Mouse (Mus musculus) Patski (cell line): ENCODE measurements around the gene Kyat3. TPM values are rescaled to one million over a fixed set of nuclear protein-coding genes. Genes with fewer than 3 reads are reported as not detected.
"Not testable (repeated sequence)": the region's sequence is repeated elsewhere in the genome, so short reads cannot be mapped to it uniquely, and the experiment has no call there.

Source experiments
- ATAC-seq: fragments of 100-300 bp; one replicate; pipeline ENCODE4 v1.8.0; 2021
- CTCF ChIA-PET: fragments of 350-600 bp; sonication (Branson Sonifier 250); formaldehyde crosslinking; loops from one replicate; lab custom pipeline; 2022; ENCODE audit warnings: inconsistent platforms; lab: Charles Lee
- POLR2A ChIA-PET: fragments of 350-600 bp; sonication (Branson Sonifier 250); formaldehyde crosslinking; loops from one replicate; lab custom pipeline; 2022; ENCODE audit warnings: antibody characterized with exemption, inconsistent platforms; lab: Charles Lee
- DNase-seq: peaks from one replicate; pipeline ENCODE4 v3.0.0-alpha.2; 2011; ENCODE audit warnings: low read depth, low spot score
- H3K27me3 ChIP-seq: fragments of 371-371 bp; one replicate; pipeline ENCODE4 v1.5.1; 2021
- CTCF ChIP-seq: fragments of 100-300 bp; IDR thresholded peaks from one replicate; pipeline ENCODE4 v1.5.1; 2021
- in situ Hi-C: fragments of 300-500 bp; cut with MboI; formaldehyde crosslinking; loops from 3 replicates; pipeline ENCODE4 v1.11.1; 2018; ENCODE audit warnings: low pct_unique_long_range_greater_than_20kb, mixed read lengths
- polyA plus RNA-seq: library from polyadenylated mRNA; unstranded; gene quantifications from one replicate; pipeline ENCODE4 v1.2.3, GENCODE M21; 2021

Gene Kyat3
- polyA plus RNA-seq: 14.7 TPM

DNA sequence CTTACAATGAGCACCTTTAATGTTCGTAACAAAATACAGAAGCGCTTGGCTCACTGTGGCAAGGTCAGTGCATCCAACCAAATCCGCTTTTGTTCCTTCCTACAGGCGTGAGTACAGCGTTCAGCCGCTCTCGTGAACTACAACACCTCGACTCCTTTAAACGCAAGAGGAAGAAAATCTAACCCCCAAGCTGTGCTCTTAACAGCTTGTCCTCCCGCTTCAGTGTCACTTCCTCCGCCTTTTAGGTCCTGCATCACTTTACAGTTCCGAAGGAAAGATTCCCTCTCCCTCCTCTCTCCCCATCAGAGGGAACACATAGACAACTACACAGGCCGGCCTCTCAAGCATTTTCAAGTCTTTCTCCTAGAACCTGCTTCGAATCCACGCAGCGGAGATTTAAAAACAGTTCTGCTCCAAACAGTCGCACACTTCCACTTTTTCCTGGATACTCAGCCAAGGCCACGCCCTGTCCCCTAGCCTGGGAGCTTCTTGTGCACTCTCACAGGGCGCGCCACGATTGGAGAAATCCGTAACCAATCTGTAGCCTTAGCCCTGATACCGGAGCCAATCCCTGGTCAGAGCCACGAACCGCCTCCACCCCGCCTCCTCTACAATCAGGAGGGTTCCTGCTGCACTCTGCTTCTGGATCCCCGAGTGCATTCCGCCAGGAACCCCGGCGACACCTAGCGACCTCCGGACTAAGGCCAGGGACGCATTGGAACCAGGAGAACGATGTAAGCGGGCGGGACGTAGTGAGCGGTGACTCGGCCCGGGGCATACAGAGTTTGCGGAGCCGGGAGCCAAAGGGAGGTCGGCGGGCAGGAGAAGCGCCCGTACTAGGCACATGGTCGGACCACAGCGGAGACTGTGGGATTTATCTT, at the start of gene Kyat3:
Gene Kyat3, plus strand, starts transcription at position 610 of the 881 bp plus-strand sequence.
- H3K27me3 ChIP-seq: no peaks in the 10 kb centered on the region
- POLR2A ChIA-PET: interaction anchor here (0.8 kb wide), 1 partner anchor 192 kb away, joined by 4 read pairs; no protein-coding TSS in a partner anchor

GRCm38 (mm10) chr3:142664723-142665122, 36.1 kb upstream of the Kyat3 start:
- DNase-seq (no peak), ATAC-seq (no peak)
- ChIA-PET CTCF (no interaction called here), POLR2A (no interaction called here)
- no peak for TF ChIP-seq CTCF
- H3K27me3 ChIP-seq: peaks cover 3% of the 10 kb centered on the region
- in situ Hi-C loops: no loop called here

More for the DNA sequence above, at the start of gene Kyat3:
- TF ChIP-seq CTCF: peak; percentile 46
- DNase-seq: peak; percentile 93
- CTCF ChIA-PET: interaction anchor here (1.1 to 5.8 kb wide), 2 partner anchors 9 to 54 kb away, joined by 3 to 47 read pairs; no protein-coding TSS in a partner anchor
- peak; percentile 100 for ATAC-seq
- in situ Hi-C loops: loop anchor here (5.0 kb wide), 1 partner anchor 58 kb away; no protein-coding TSS in a partner anchor

GRCm38 (mm10) chr3:142674607-142675006, 26.2 kb upstream of the Kyat3 start:
- ChIA-PET CTCF (no interaction called here), POLR2A (no interaction called here)
- in situ Hi-C loops: no loop called here
- DNase-seq (no peak), ATAC-seq (no peak)
- peak; percentile 58 for TF ChIP-seq CTCF
- peaks cover 14% of the 10 kb centered on the region for H3K27me3 ChIP-seq

- POLR2A ChIA-PET: no interaction called here
- no peak for ATAC-seq
- no peak for DNase-seq
- in situ Hi-C loops: no loop called here
- H3K27me3 ChIP-seq: peaks cover 6% of the 10 kb centered on the region
- CTCF ChIA-PET: no interaction called here
- TF ChIP-seq CTCF: no peak
These were observed 12.9 kb upstream of the Kyat3 start for GRCm38 (mm10) chr3:142687939-142688338.

DNA sequence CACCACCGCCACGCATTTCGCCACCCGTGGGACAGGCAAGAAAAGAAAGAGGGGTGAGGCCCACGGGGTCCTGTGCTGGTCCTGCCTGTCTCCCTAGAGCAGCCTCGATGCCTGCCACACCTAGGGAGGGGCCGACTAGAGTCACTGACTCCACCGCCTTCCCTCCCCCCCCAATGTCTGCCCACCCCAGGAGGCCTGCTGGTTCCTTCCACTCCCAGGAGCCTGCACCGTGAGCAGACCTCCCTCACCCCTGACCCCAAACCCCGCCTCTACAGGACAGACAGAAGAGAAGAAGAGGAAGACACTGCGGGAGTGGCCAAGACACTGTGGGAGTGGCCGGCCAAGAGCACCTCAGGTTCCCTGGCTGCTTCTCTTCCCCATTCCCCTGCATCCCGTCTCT, 12.5 kb upstream of the Kyat3 start:
- H3K27me3 ChIP-seq: peaks cover 6% of the 10 kb centered on the region
- no peak for ATAC-seq
- DNase-seq: no peak
- ChIA-PET POLR2A (no interaction called here), CTCF (no interaction called here)
- in situ Hi-C loops: no loop called here
- no peak for TF ChIP-seq CTCF

DNA sequence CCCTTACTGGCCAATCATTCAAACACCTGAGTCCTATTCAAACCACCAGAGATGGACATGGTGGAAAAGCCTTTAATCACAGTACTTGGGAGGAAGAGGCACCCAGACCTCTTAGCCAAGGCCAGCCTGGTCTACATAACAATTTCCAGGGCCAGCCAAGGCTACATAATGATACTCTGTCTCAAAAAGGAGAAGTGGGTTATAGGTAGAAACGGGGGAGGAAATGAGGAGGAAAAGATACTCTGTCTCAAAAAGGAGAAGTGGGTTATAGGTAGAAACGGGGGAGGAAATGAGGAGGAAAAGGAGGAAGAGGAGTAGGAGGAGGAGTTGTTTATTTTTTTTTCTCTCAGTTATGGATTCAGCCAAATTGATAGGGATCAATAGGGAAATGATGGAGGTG, 4.3 kb upstream of the Kyat3 start:
- ATAC-seq (no peak), DNase-seq (no peak)
- ChIA-PET CTCF (no interaction called here), POLR2A (no interaction called here)
- in situ Hi-C loops: no loop called here
- no peak for TF ChIP-seq CTCF
- no peaks in the 10 kb centered on the region for H3K27me3 ChIP-seq

- no peak for DNase-seq
- ChIA-PET POLR2A (interaction anchor here (0.8 kb wide), 1 partner anchor 12 kb away, joined by 3 read pairs; no protein-coding TSS in a partner anchor), CTCF (interaction anchor here (1.1 to 5.8 kb wide), 2 partner anchors 8 to 55 kb away, joined by 3 to 47 read pairs; no protein-coding TSS in a partner anchor)
- TF ChIP-seq CTCF: no peak
- in situ Hi-C loops: loop anchor here (5.0 kb wide), 1 partner anchor 59 kb away; no protein-coding TSS in a partner anchor
- peak; percentile 0 for ATAC-seq
- no peaks in the 10 kb centered on the region for H3K27me3 ChIP-seq
These were observed 647 bp downstream of the Kyat3 start for GRCm38 (mm10) chr3:142701407-142701989.

DNA sequence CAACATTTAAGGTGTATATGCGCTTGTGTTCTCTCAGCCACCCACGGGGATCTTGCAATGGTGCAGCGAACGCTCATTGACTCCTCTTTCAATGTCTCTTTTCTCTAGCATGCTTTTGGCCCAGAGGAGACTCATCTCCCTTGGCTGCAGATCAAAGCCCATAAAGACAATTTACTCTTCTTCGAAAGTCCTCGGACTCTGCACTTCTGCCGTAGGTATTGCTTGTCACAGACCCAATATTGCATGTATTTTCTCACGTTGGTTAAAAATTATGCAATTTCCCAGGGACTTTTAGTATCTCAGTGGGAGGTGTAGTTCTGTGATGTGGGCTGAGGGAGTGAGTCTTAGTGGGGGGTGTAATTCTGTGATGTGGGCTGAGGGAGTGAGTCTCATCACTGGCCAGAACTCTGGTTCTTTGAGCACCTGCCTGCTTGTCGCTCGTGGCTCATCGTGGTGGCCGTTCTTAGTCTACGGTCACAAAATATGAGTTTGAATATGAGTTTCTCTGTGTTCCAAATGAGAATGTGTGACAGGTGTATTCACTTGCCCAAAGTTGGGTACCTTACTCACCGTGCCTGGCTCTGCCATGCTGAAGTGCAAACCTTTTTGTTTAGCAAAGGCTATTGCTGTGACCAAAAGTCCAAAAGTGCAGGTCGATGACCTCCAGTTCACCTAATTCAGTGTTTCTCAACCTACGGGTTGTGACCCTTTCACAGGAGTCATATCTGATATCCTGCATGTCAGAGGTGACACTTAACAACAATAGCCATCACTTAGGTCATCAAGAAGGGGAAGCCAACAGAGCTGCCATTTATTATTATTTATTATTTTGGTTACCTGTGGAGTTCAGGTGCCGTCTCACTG, 6.0 kb downstream of the Kyat3 start:
- ATAC-seq: no peak
- POLR2A ChIA-PET: no interaction called here
- in situ Hi-C loops: loop anchor here (5.0 kb wide), 1 partner anchor 215 kb away; the partner anchor contains the start of gene Gbp5

DNA sequence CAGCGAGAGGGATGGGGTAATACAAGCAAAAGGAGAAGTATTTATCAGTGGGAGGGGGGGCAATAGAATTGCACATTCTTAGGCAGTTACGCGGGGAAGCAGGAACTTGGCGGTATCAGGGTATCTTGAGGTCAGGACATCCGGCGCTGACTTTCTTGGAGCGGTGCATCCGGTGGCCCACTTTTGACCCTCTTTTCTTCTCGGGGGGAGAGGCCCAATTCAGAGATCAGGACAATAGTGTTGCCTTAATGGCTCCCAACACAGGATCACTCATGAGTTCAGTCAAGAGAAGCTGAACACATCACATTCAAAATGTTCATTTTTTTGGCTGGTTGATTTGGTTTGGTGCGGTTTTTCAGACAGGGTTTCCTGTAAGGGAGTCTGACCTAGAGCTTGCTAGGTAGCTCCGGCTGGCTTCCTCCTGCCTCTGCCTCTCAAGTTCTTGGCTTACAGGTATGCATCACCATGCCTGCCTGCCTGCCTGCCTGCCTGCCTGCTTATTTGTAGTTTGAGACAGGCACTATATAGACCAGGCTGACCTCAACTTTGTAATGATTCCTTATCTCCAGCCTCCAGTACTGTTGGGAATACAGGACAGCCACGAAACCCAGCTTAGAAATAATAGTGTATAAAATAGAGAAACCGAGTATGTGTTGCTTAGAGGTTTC, 7.5 kb downstream of the Kyat3 start:
- CTCF ChIA-PET: interaction anchor here (0.7 to 4.1 kb wide), 27 partner anchors 9 to 260 kb away, joined by 3 to 47 read pairs (median 6); partner anchors contain the start of genes Gbp7 and Kyat3
- H3K27me3 ChIP-seq, DNase-seq, ATAC-seq, POLR2A ChIA-PET: not testable (repeated sequence)
- in situ Hi-C loops: loop anchor here (5.0 kb wide), 1 partner anchor 216 kb away; the partner anchor contains the start of gene Gbp5

More for the DNA sequence above, 6.0 kb downstream of the Kyat3 start:
- TF ChIP-seq CTCF: no peak
- DNase-seq: no peak
- no peaks in the 10 kb centered on the region for H3K27me3 ChIP-seq
- CTCF ChIA-PET: interaction anchor here (1.1 to 1.2 kb wide), 2 partner anchors 61 to 212 kb away, joined by 3 read pairs; no protein-coding TSS in a partner anchor
